Mouse (Mus musculus) heart, embryonic 10.5 days (tissue): ENCODE results near the gene Atg14. TPM values are rescaled to one million over a fixed set of nuclear protein-coding genes. Genes with fewer than 3 reads are reported as not detected.
"Not testable (repeated sequence)": the region's sequence is repeated elsewhere in the genome, so short reads cannot be mapped to it uniquely, and the experiment has no call there.

Experiments
- DNase-seq: peaks from one replicate; pipeline ENCODE4 v3.0.0-alpha.2; 2017; ENCODE audit warnings: low spot score
- H3K27ac ChIP-seq: fragments of 300-500 bp; sonication (generic); 2 replicates; pipeline ENCODE4 v1.5.1; 2016; ENCODE audit warnings: mild to moderate bottlenecking
- H3K27me3 ChIP-seq: fragments of 300-500 bp; sonication (generic); 2 replicates; pipeline ENCODE4 v1.6.1; 2016; ENCODE audit warnings: mild to moderate bottlenecking; ENCODE audit not compliant: poor library complexity, insufficient read depth, severe bottlenecking
- H3K36me3 ChIP-seq: fragments of 300-500 bp; sonication (generic); 2 replicates; pipeline ENCODE4 v1.6.1; 2016; ENCODE audit warnings: mild to moderate bottlenecking, moderate library complexity
- H3K4me1 ChIP-seq: fragments of 300-500 bp; sonication (generic); 2 replicates; pipeline ENCODE4 v1.6.1; 2016; ENCODE audit warnings: mild to moderate bottlenecking
- H3K4me3 ChIP-seq: fragments of 300-500 bp; sonication (generic); 2 replicates; pipeline ENCODE4 v1.5.1; 2016; ENCODE audit warnings: mild to moderate bottlenecking, moderate library complexity
- H3K9me3 ChIP-seq: fragments of 300-500 bp; sonication (generic); 2 replicates; pipeline ENCODE4 v1.6.1; 2016; ENCODE audit warnings: mild to moderate bottlenecking, moderate library complexity
- WGBS: fragments of 180-500 bp; shearing (Covaris S2); methylation state at CpG from one replicate; pipeline ENCODE4 v1.1.7; 2016; 5-methylcytosine and 5-hydroxymethylcytosine counted together
- polyA plus RNA-seq: library from polyadenylated mRNA; unstranded; fragments of >200 nt; fragmentation: Nextera tagmentation; extraction: Ambion mirVana; gene quantifications from 2 replicates; pipeline ENCODE4 v1.2.1, GENCODE M21; 2016

Gene Atg14
- 10.6 and 11.7 TPM in 2 replicates for polyA plus RNA-seq

GRCm38 (mm10) chr14:47570549-47570948 lies at the start of gene Atg14:
Gene Atg14, minus strand, starts transcription at chr14:47570649.
- H3K4me1 ChIP-seq, H3K4me3 ChIP-seq, H3K27me3 ChIP-seq, H3K36me3 ChIP-seq, H3K9me3 ChIP-seq, DNase-seq, H3K27ac ChIP-seq: not testable (repeated sequence)
- WGBS = 90% methylated on average over 11 of the region's 11 CpGs

- H3K9me3 ChIP-seq = no peaks in the 10 kb centered on the region
- no peak for DNase-seq
- H3K4me3 ChIP-seq = no peak overlapping the region
- 77% methylated on average over 5 of the region's 5 CpGs for WGBS
- H3K4me1 ChIP-seq = no peaks in the 10 kb centered on the region
- no peak overlapping the region for H3K27ac ChIP-seq
- no peaks in the 10 kb centered on the region for H3K36me3 ChIP-seq
- H3K27me3 ChIP-seq = no peaks in the 10 kb centered on the region
Measured at GRCm38 (mm10) chr14:47618891-47619290, 48.4 kb upstream of the Atg14 start.

- Histone ChIP-seq H3K4me1 (no peaks in the 10 kb centered on the region), H3K9me3 (no peaks in the 10 kb centered on the region), H3K27me3 (no peaks in the 10 kb centered on the region), H3K36me3 (no peaks in the 10 kb centered on the region), H3K4me3 (no peak overlapping the region), H3K27ac (no peak overlapping the region)
- no peak for DNase-seq
- WGBS = 72% methylated on average over 7 of the region's 7 CpGs
Measured at GRCm38 (mm10) chr14:47613254-47613653, 42.8 kb upstream of the Atg14 start.

GRCm38 (mm10) chr14:47597942-47598388 lies 27.5 kb upstream of the Atg14 start:
- Histone ChIP-seq H3K9me3 (no peaks in the 10 kb centered on the region), H3K4me1 (0 out of 2 replicates have a peak, but pooled peaks cover 7% of the 10 kb centered on the region), H3K27me3 (no peaks in the 10 kb centered on the region), H3K27ac (peak overlapping the region; percentile 31; the same call in 1 of the 2 replicates), H3K4me3 (peak overlapping the region; percentile 25; the same call in 1 of the 2 replicates), H3K36me3 (no peaks in the 10 kb centered on the region)
- WGBS = 35% methylated on average over 11 of the region's 11 CpGs
- DNase-seq = peak; percentile 78

GRCm38 (mm10) chr14:47594426-47595103 lies 24.1 kb upstream of the Atg14 start:
- Histone ChIP-seq H3K4me3 (no peak overlapping the region), H3K4me1 (0 out of 2 replicates have a peak, but pooled peaks cover 7% of the 10 kb centered on the region), H3K9me3 (no peaks in the 10 kb centered on the region), H3K27ac (no peak overlapping the region), H3K36me3 (no peaks in the 10 kb centered on the region), H3K27me3 (no peaks in the 10 kb centered on the region)
- WGBS = 44% methylated on average over 7 of the region's 7 CpGs
- DNase-seq = no peak

- 73% methylated on average over 10 of the region's 10 CpGs for WGBS
- DNase-seq = no peak
- Histone ChIP-seq H3K36me3 (no peaks in the 10 kb centered on the region), H3K4me3 (no peak overlapping the region), H3K9me3 (no peaks in the 10 kb centered on the region), H3K27ac (no peak overlapping the region), H3K27me3 (no peaks in the 10 kb centered on the region), H3K4me1 (no peaks in the 10 kb centered on the region)
Measured at GRCm38 (mm10) chr14:47590391-47590975, 20.0 kb upstream of the Atg14 start.

- WGBS = 84% methylated on average over 1 of the region's 1 CpGs
- Histone ChIP-seq H3K36me3 (no peaks in the 10 kb centered on the region), H3K9me3 (no peaks in the 10 kb centered on the region), H3K4me1 (no peaks in the 10 kb centered on the region), H3K27ac (no peak overlapping the region), H3K4me3 (no peak overlapping the region), H3K27me3 (no peaks in the 10 kb centered on the region)
- DNase-seq = no peak
Measured at GRCm38 (mm10) chr14:47589444-47589843, 19.0 kb upstream of the Atg14 start.

- no peak overlapping the region for H3K27ac ChIP-seq
- no peaks in the 10 kb centered on the region for H3K27me3 ChIP-seq
- no peak for DNase-seq
- H3K36me3 ChIP-seq = no peaks in the 10 kb centered on the region
- H3K4me1 ChIP-seq = no peaks in the 10 kb centered on the region
- no peak overlapping the region for H3K4me3 ChIP-seq
- H3K9me3 ChIP-seq = no peaks in the 10 kb centered on the region
Measured at GRCm38 (mm10) chr14:47584346-47584745, 13.9 kb upstream of the Atg14 start.

GRCm38 (mm10) chr14:47581681-47582080 lies 11.2 kb upstream of the Atg14 start:
- Histone ChIP-seq H3K4me3 (no peak overlapping the region), H3K36me3 (no peaks in the 10 kb centered on the region), H3K27ac (no peak overlapping the region), H3K27me3 (no peaks in the 10 kb centered on the region), H3K4me1 (no peaks in the 10 kb centered on the region), H3K9me3 (no peaks in the 10 kb centered on the region)
- no peak for DNase-seq
- WGBS = 61% methylated on average over 2 of the region's 2 CpGs

- H3K9me3 ChIP-seq = no peaks in the 10 kb centered on the region
- no peak overlapping the region for H3K4me3 ChIP-seq
- no peaks in the 10 kb centered on the region for H3K4me1 ChIP-seq
- no peaks in the 10 kb centered on the region for H3K36me3 ChIP-seq
- H3K27ac ChIP-seq = no peak overlapping the region
- DNase-seq = no peak
- 47% methylated on average over 1 of the region's 1 CpGs for WGBS
- H3K27me3 ChIP-seq = no peaks in the 10 kb centered on the region
Measured at GRCm38 (mm10) chr14:47581280-47581679, 10.8 kb upstream of the Atg14 start.

- H3K4me3 ChIP-seq = no peak overlapping the region
- H3K9me3 ChIP-seq = no peaks in the 10 kb centered on the region
- H3K27me3 ChIP-seq = no peaks in the 10 kb centered on the region
- no peaks in the 10 kb centered on the region for H3K36me3 ChIP-seq
- WGBS = 94% methylated on average over 2 of the region's 2 CpGs
- DNase-seq = no peak
- no peak overlapping the region for H3K27ac ChIP-seq
- H3K4me1 ChIP-seq = no peaks in the 10 kb centered on the region
Measured at GRCm38 (mm10) chr14:47578086-47578485, 7.6 kb upstream of the Atg14 start.

GRCm38 (mm10) chr14:47576687-47577086 lies 6.2 kb upstream of the Atg14 start:
- no peak for DNase-seq
- H3K4me3 ChIP-seq = no peak overlapping the region
- WGBS = 52% methylated on average over 4 of the region's 4 CpGs
- no peaks in the 10 kb centered on the region for H3K27me3 ChIP-seq
- H3K27ac ChIP-seq = no peak overlapping the region
- H3K4me1 ChIP-seq = no peaks in the 10 kb centered on the region
- no peaks in the 10 kb centered on the region for H3K36me3 ChIP-seq
- H3K9me3 ChIP-seq = no peaks in the 10 kb centered on the region

GRCm38 (mm10) chr14:47574721-47575120 lies 4.3 kb upstream of the Atg14 start:
- Histone ChIP-seq H3K4me1 (no peaks in the 10 kb centered on the region), H3K9me3 (no peaks in the 10 kb centered on the region), H3K27me3 (no peaks in the 10 kb centered on the region), H3K4me3 (no peak overlapping the region), H3K36me3 (no peaks in the 10 kb centered on the region), H3K27ac (no peak overlapping the region)
- no peak for DNase-seq
- 68% methylated on average over 11 of the region's 11 CpGs for WGBS
